Mouse (Mus musculus) thymus, adult 18-20 months (tissue): ENCODE data around the gene Ifitm5.
A peak's percentile ranks its signal among the peaks of the same experiment; 100 is the strongest.

Source experiments
- DNase-seq, 2 experiments: peaks; one replicate each; pipeline ENCODE4 v3.0.0; 2022; ENCODE audit warnings: mixed read lengths in 2 of 2

The Ifitm5 gene

DNA sequence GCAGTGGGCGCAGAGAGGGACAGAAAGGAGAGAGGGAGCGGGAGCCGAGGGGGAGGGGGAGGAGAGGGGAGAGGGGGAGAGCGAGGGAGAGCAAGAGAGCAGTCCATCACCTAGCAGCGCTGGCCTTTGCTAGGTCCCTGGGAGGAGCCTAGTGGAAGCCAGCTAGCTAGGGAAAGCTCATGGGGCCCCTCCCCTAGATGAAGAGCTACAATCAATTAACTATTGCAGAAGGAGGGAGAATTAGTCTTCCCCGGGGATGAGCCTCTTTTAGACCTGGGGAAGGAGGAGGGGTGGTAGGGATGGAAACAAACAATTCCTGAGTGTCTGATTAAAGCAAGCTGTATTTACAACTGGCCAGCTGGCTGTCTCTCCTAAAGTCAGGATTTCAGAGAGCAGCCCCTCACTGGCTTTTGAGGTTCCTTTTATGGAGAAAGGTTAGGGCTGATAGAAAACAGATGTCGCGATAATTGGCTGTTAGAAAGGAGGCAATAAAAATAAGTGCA lies 10.4 kb downstream of the Ifitm5 start:
- no peak for DNase-seq

DNA sequence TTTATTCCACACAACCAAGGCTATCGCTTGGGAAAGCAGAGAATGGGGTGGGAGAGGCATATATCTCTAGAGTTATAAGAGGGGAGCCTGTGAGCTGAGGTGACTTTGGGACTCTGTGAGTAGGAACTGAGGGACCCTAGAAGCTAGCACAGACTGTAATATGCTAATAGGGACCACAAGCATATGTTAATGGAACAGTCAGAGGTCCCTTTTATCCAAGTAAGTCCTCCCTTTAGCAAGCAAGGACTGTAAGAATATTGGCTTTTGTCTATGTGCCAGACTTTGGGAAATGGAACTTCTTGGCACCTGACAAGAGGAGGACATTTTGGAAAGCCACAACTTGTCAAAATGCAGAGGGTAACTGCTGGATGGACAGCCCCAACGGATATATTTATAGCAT lies 11.2 kb downstream of the Ifitm5 start:
- DNase-seq: no peak

GRCm38 (mm10) chr7:140938436-140938835 lies 11.7 kb downstream of the Ifitm5 start:
- no peak for DNase-seq

- no peak for DNase-seq
Observed at GRCm38 (mm10) chr7:140927181-140927580, 22.9 kb downstream of the Ifitm5 start.

DNA sequence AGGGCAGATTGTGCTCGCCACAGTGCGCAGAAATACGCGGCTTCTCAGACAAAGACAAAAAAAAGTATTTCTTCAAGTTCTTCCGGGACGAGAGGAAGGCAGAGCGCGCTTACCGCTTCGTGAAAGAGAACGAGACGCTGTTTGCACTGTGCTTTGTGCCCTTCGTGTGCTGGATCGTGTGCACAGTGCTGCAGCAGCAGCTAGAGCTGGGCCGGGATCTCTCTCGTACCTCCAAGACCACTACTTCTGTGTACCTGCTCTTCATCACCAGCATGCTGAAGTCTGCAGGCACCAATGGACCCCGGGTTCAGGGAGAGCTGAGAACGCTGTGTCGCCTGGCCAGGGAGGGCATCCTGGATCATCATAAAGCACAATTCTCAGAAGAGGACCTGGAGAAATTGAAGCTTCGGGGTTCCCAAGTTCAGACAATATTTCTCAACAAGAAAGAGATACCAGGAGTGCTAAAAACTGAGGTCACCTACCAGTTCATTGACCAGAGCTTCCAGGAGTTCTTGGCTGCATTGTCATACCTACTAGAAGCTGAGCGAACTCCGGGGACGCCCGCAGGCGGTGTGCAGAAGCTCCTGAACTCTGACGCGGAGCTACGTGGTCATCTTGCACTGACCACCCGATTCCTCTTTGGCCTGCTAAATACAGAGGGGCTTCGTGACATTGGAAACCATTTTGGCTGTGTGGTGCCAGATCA lies 26.9 kb downstream of the Ifitm5 start:
- DNase-seq: no peak

DNA sequence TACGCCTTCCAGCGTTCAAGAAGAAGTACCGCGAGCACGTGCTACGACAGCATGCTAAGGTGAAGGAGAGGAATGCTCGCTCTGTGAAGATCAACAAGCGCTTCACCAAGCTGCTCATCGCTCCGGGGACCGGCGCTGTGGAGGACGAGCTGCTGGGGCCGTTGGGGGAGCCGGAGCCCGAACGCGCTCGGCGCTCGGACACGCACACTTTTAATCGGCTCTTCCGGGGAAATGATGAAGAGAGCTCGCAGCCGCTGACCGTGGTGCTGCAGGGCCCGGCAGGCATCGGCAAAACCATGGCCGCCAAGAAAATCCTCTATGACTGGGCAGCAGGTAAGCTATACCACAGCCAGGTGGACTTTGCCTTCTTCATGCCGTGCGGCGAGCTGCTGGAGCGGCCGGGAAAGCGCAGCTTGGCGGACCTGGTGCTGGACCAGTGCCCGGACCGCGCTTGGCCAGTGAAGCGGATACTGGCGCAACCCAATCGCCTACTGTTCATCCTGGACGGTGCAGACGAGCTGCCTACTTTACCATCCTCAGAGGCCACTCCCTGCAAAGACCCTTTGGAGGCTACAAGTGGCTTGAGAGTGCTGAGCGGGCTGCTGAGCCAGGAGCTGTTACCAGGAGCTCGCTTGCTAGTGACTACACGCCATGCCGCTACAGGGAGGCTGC lies 27.6 kb downstream of the Ifitm5 start:
- no peak for DNase-seq

DNA sequence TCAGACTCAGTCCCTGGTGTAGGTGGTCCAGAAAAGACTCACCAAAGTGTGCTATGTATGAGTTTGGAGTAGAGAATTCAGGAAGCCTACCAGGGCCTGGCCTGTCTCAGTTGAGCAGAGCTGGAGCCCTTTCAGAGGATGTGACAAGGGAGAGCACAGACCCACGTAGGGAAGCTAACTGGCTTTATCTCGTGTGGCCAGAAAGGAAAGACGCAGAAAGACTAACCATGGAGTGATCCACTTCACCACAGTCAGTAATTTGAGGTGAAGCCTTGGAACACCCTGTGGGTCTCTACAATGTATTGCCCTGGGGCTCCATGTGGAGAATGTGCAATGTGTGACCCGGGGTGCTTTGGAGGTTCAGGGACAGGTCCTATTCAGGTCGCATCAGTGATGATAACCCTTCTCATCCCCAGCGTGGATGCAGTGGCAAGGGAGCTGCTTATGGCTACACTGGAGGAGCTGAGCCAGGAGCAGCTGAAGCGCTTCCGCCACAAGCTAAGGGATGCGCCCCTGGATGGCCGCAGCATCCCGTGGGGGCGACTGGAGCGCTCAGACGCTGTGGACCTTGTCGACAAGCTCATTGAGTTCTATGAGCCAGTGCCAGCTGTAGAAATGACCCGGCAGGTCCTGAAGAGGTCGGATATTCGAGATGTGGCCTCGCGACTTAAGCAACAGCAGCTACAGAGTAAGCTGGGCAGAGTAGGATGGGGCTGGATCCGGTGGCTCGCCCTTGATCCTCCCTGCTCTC lies 28.7 kb downstream of the Ifitm5 start:
- DNase-seq: no peak

- DNase-seq: no peak
Observed at GRCm38 (mm10) chr7:140920418-140921029, 29.6 kb downstream of the Ifitm5 start, which contains the start of gene Nlrp6. Nlrp6 (plus strand) TSS chr7:140920902.

DNA sequence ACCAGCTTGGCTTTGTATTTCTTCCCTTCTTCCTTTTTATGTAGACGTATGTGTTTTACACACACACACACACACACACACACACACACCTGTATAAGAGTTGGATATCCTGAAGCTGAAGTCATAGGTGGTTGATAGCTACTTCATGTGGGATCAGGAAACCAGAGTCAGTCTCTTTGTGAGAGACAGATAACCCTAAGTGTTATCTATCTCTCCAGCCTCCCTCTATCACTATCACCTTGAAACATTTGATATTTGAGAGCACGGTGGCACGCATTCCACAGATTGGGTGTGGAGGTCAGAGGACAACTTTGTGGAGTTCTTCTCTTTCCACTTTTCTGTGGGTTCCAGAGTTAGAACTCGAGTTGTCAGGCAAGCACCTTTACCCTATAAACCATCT lies 30.2 kb downstream of the Ifitm5 start:
- no peak for DNase-seq

DNA sequence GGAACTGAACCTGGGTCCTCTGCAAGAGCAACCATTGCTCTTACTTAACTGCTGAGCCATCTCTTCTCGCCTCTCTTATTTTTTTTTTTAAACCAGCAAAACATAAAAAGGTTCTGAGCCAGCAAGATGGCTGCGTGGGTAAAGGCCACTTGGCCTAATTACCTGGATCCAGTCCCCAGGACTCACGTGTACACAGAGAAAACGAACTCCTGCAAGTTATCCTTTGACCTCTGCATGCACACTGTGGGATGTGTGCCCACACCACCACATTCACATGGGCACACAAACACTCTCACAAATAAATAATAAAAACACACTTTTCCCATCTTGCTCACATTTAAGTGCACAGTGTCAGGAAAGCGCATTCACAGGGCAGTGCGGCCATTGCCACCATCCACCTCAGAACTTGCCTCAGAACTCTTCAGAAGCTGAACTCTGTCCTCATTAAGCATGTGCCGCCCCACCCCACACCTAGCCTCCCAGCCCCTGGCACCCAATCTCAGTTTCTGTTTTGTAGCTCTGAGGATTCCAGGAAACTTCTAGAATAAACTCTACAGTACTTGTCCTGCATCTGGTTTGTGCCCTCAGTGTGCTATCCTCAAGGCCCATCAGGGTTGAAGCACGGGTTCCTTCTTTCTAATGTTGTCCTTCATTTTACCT lies 35.9 kb downstream of the Ifitm5 start:
- no peak for DNase-seq

DNA sequence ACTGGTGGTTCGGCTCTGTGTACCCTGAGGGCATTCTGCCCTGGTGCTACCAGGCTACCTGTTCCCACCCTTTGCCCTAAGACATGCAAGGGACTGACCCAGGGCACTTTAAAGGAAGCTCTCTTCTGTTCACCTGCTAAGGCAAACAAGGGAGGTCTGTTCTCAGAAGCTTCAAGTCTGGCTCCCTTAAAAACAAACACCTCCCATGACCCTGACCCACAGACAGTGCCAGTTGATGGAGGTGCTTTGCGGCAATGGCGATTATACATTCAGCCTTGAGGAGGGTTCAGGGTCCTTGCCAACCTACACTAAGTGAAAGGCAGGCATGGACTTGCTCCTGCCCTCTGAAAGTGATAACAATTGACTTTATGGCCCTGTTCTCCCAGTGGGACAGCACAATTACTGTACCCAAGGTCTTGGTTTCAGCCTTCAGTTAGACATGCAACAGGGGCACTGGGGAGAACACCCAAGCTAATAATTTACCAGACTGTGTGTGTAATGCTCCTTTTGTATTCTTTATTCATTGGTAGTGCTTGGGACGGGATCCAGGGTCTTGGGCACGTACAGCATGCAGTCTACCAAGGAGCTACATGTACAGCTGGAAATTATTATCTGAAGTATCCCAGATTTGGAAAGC lies 37.1 kb downstream of the Ifitm5 start:
- no peak for DNase-seq

- DNase-seq: no peak
Observed at GRCm38 (mm10) chr7:140912293-140912692, 37.8 kb downstream of the Ifitm5 start.

DNA sequence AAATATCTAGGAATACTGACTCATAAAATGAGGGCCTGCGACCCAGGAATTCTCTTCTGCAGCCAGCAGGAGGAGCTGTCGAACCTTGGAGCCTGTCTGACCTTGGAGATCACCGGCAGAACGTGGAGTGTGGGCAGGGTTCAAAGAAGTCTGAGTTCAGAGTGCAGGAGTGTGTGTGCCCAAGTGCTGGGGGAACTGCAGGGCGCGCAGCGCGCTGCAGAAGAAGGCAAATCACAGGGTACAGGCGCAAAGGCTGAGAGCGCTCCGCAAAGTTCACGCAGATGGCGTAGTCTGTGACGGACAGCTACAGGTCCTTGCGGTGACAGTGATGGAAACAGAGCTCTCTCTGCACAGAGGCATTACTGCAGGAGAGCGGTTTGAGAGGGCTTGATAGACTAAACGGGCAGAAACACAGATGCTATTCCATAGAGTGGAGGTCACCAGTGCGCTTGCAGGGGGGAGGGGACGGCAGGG lies 41.4 kb downstream of the Ifitm5 start:
- peak; percentile 51 to 63 for DNase-seq

DNA sequence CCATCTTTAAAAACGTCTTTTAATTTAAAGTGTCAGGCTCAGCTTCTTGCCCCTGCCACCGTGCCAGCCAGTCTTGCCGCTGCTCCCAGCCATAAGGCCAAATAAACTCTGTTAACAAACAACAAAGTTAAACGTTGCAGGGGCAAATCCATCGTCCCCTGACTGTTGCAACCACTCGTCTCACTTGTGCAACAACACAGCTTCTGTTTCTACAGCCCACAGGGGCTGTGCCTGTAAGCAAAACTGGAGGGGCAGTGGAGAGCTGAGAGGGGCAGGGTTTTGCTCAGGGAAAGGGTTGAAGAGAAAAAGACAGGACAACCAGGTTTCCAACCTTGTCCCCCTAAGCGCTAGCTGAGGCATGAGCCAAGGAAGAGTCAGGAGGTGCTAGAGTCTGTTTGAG lies 41.9 kb downstream of the Ifitm5 start:
- no peak for DNase-seq

DNA sequence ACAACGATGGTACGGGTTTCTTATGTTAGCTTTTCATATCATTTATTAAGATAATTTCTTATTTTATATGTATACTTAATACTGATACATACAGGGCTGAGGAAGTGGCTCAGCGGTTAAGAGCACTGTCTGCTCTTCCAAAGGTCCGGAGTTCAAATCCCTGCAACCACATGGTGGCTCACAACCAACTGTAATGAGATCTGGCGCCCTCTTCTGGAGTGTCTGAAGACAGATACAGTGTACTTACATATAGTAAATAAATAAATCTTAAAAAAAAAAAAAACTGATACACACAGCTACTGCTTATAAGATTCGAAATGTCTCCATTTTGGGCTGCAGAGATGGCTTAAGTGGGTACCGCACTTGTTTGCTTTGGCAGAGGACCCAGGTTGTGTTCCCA lies 42.4 kb downstream of the Ifitm5 start:
- no peak for DNase-seq

- no peak for DNase-seq
Observed at GRCm38 (mm10) chr7:140907131-140907530, 43.0 kb downstream of the Ifitm5 start.

GRCm38 (mm10) chr7:140905642-140906081 lies 44.4 kb downstream of the Ifitm5 start:
- DNase-seq: no peak

- DNase-seq: peak; percentile 44 to 46
Observed at GRCm38 (mm10) chr7:140903212-140903611, 46.9 kb downstream of the Ifitm5 start.

DNA sequence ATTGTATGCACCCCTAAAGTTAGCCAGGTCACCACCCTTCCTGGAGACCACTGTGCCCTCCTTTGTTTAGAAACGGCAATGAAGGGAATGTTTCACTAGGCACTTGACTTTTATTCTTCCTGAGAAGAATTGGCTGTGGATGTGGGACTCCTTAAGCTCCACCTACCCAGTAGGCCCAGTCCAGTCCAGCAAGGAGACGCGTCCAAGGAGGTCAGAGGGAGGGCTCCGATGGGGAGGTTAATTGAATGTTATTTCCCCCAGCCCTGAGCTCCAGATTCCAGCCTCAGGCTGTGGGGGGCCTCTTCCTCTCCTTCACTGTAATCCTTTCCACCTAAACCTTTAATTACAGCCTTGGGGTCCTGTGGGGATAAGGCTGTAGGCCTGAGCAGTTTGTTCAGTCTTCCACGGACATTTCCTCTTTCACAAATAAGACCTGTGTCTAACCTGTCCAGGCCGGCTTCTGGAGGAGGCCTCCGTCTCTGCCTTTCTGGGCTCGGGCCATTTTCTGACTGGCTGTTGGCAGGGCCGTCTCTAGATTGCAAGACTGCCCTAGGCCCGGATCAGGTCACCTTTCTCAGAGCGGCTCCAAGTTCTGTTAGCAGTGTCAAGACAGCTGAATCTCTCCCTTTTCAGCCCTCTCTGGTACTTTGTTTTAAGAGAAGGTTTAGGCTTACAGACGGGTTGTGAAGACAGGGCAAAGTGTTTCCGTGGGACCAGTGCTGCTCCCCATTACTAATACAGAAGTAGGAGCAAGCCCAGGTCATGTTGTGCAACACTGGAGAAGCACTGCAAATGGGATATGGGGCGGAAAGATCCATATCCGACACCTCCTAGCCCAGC lies 47.8 kb downstream of the Ifitm5 start:
- no peak for DNase-seq

DNA sequence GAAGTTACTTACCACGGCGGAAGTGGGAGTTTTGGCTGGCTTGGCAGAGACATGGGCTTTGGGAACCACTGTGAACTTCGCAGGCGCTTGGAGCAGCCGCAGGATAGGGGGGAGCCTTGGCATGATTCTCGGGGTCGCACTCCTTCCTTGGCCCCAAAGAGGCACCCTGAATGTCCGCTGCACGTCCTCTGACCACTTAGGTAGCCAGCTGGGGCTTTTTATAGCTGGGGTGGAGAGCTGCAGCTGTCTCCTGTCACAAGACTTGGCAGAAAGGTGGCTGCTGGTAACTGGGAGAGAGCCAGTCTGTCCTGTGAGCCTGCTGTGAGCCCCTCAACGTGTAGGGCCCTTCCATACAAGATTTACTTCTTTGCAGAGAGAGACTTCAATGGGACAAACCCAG lies 49.9 kb downstream of the Ifitm5 start, which contains the start of gene Cox8b:
Cox8b (minus strand) TSS at position 227 of the 400 bp plus-strand sequence.
- DNase-seq: no peak

DNA sequence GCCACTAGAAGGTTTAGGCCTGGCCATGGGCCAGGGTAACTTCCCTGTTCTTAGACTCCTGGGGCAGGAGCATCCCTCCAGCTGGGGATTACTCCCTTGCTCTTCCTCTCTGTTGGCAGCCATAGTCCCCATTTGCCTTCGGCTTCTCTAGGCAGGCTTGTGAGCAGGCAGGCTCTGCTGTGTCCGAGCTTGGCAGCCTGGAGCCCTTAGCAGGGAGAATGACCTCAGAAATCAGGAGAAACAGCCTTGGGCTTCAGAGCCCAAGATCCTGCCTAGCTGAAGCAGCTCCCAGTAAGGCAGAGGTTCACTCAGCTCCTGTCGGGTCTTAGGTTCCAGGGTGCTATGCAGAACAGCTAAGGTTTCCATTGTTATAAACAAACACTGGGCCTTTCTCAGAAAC lies 51.0 kb downstream of the Ifitm5 start:
- DNase-seq: no peak
